ENCODE assay signal across 24 mouse cellular contexts in the genomic region with DNA sequence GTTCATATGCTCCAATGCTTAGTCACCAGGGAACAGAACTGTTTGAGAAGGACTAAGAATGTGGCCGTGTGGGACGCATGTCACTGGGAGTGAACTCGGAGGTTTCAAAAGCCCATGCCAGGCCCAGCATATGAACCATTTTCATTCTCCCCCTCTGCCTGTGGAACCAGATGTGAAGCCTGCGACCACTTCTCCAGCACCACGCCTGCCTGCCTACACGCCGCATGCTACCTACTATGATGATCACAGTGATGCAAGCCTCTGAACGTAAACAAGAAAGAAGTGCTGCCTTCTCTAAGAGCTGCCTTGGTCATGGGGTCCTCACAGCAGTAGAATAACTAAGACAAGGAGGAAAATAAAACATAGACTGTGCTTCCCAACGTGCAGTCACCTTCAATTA. TPM values are rescaled to one million over a fixed set of nuclear protein-coding genes. Genes with fewer than 3 reads are reported as not detected.
DNase-seq lines count a peak whose midpoint lies in the region; TF ChIP-seq lines count a peak whose summit lies in the region.
"Had no signal": no experiment of that assay in that cellular context is flagged by ENCODE, and none has a peak within 500 bp of the region (broad histone marks: within the 10 kb centered on the region; RNA-seq: fewer than 3 reads in every experiment).

No protein-coding gene starts in this region.

- no peak overlapping the region for H3K4me3 ChIP-seq in heart, adult 2 months

- intact Hi-C loops in heart, adult 2 months (cut with DNase I), result no loop called here

- no peak overlapping the region for H3K27ac ChIP-seq in heart, adult 2 months

- H3K27me3 ChIP-seq in heart, adult 2 months (ENCODE audit: control insufficient read depth, insufficient read depth, low read length), result no peaks in the 10 kb centered on the region
- H3K27me3 ChIP-seq: CH12.LX, Patski had no signal

- H3K79me2 ChIP-seq in heart, adult 2 months (replicated peaks; ENCODE audit: control insufficient read depth, insufficient read depth, low read length), result no peaks in the 10 kb centered on the region

- H3K4me1 ChIP-seq in heart, adult 2 months (ENCODE audit: control insufficient read depth, insufficient read depth, low read length), result no peaks in the 10 kb centered on the region

- no peak overlapping the region for H3K9ac ChIP-seq in heart, adult 2 months (ENCODE audit: low read depth, low read length)

- DNase-seq in heart, adult 11 months, result peak; percentile 61
- DNase-seq in heart, adult 2 months, result no peak
- peak; percentile 22 for DNase-seq in testis, postnatal 10 days (ENCODE audit: low spot score)
- DNase-seq in testis, postnatal 14 days (ENCODE audit: low spot score), result no peak
- DNase-seq: adrenal gland, adult 2 months; adrenal gland, adult 8-10 months; adrenal gland, postnatal 10 days; adrenal gland, postnatal 14 days; adrenal gland, postnatal 25 days; adrenal gland, postnatal 36 days; B cell, adult 2 months; cerebellum, adult 11 months; cerebellum, adult 11-12 months; cerebellum, adult 18-20 months had no signal

- no peak for TF ChIP-seq EP300 in heart, adult 2 months (IDR thresholded peaks at IDR 0.05; ENCODE audit: insufficient read depth, low read depth, low read length)

- H3K36me3 ChIP-seq in heart, adult 2 months (ENCODE audit: control insufficient read depth, insufficient read depth, low read length), result peaks cover 4% of the 10 kb centered on the region

- TF ChIP-seq POLR2A in heart, adult 2 months (IDR thresholded peaks at IDR 0.05; ENCODE audit: insufficient read depth, low read depth, low read length), result no peak

- 95% methylated on average over 9 of the region's 9 CpGs for WGBS in heart, adult 2 months

- TF ChIP-seq CTCF in heart, adult 2 months (IDR thresholded peaks at IDR 0.05), result no peak

RNA-seq across cellular contexts. Expression of gene Actl7a, which starts 4.2 kb away (rescaled TPM):
- not detected for total RNA-seq in heart, adult 2 months (2021)
- polyA plus RNA-seq in heart, adult 2 months (2012; rRNA removed), result 0.23 and 0.37 TPM in 2 replicates
- total RNA-seq: adrenal gland, adult 18-20 months; adrenal gland, adult 2 months; adrenal gland, adult 8-10 months; adrenal gland, postnatal 10 days; adrenal gland, postnatal 14 days; adrenal gland, postnatal 25 days; adrenal gland, postnatal 36 days; adrenal gland, postnatal 4 days had no signal
- polyA plus RNA-seq: activated CD4-positive, CD25-positive, alpha-beta regulatory T cell, adult 4 months; adrenal gland, adult 2 months; brain, embryonic 14.5 days; CD4-positive, CD25-positive, alpha-beta regulatory T cell, adult 4 months; G1E; Patski had no signal

RNA-seq across cellular contexts. Expression of gene Actl7b, which starts 6.2 kb away (rescaled TPM):
- not detected for total RNA-seq in heart, adult 2 months (2021)
- 0.64 and 0.74 TPM in 2 replicates for polyA plus RNA-seq in heart, adult 2 months (2012; rRNA removed)
- total RNA-seq: adrenal gland, postnatal 10 days; adrenal gland, postnatal 14 days; adrenal gland, postnatal 25 days; G1E; MEL had no signal
- polyA plus RNA-seq: activated CD4-positive, CD25-positive, alpha-beta regulatory T cell, adult 4 months; adrenal gland, adult 2 months; C2C12; CD4-positive, CD25-positive, alpha-beta regulatory T cell, adult 4 months; Patski had no signal

RNA-seq across cellular contexts. Expression of gene Gm26657, which starts 7.6 kb away (rescaled TPM):
- not detected for total RNA-seq in heart, adult 2 months (2021)
- not detected in 2 replicates for polyA plus RNA-seq in heart, adult 2 months (2012; rRNA removed)
- total RNA-seq: adrenal gland, adult 18-20 months; adrenal gland, adult 2 months; adrenal gland, adult 8-10 months; adrenal gland, postnatal 10 days; adrenal gland, postnatal 14 days; adrenal gland, postnatal 25 days; adrenal gland, postnatal 36 days; adrenal gland, postnatal 4 days; CH12.LX; G1E; MEL had no signal
- polyA plus RNA-seq: activated CD4-positive, CD25-positive, alpha-beta regulatory T cell, adult 4 months; adrenal gland, adult 2 months; brain, embryonic 14.5 days; CD4-positive, CD25-positive, alpha-beta regulatory T cell, adult 4 months; G1E had no signal

RNA-seq across cellular contexts. Expression of gene Elp1, which starts 54.7 kb away (rescaled TPM):
- 10 to 100 TPM; 17.0 to 19.8 TPM for total RNA-seq in heart, adult 2 months (2021)
- polyA plus RNA-seq in heart, adult 2 months (2012; rRNA removed), result 13.7 and 20.8 TPM in 2 replicates

RNA-seq across cellular contexts. Expression of gene Fam206a, which starts 54.7 kb away (rescaled TPM):
- 1 to 10 TPM; 2.0 to 2.2 TPM for total RNA-seq in heart, adult 2 months (2021)
- polyA plus RNA-seq in heart, adult 2 months (2012; rRNA removed), result 1.9 TPM in 2 replicates

Comparison
In these comparisons a context has a peak if more than half of its experiments do, and no peak if none do; other contexts are left out.
1. DNase-seq: peak in heart, adult 11 months (single experiment) and testis, postnatal 10 days (single experiment); none in heart, adult 2 months (0 of 2) and testis, postnatal 14 days (single experiment).